Mouse (Mus musculus) right cerebral cortex, adult 18-20 months (tissue): ENCODE measurements around the gene Rd3.

Source experiments
- DNase-seq: peaks from one replicate; pipeline ENCODE4 v3.0.0; 2022; ENCODE audit warnings: mixed read lengths

Rd3 gene

DNA sequence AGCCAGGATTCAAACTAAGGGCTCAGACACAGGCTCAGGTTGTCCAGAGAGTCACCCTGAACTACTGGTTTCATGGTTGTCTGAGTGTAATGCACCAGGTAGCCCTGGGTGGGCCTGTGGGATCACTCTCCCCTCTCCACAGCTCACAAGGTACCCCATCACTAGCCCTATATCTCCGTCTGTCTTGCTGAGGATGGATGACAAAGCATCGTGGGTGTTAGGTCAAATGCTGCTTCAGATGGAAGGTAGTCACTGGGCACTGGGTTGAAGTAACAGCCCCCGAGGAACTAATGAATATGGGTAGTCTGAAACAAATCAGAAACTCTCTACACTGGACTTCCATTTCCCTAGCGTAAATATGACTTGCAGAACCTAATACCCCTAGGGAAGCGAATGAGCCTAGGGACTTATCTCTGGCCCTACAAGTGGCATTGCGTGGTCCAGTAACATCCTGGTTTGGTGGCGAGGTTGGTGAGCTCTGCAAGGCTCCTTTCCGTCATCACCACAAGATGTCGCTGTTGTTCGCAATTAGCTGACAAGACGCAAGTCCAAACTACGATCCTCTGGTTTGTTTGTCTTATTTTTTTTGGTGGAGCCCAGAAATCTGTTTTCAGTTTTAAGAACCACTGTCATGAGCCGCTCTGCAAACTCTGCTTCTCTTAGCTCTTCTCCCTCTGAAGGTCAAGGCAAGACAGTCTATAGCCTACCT is 12.2 kb upstream of the Rd3 start:
- peak; percentile 71 for DNase-seq

DNA sequence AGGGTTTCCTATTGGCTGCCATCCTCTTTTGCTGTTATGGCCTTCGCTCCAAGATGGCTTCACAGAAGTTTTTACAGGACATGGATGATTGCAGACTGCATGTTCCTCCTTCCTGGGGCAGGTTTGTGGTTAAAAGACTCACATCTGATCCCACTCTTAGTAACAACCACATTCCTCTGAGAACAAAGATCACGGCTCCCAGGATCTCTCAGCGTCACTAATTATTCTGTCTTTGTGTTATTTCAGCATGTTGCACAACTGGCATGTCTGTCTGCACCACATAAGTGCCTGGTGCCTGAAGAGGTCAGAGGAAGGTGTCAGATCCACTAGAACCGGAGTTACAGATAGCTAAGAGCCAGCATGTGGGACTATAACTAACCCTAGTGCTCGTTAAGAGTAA is 7.2 kb upstream of the Rd3 start:
- DNase-seq, result no peak

DNA sequence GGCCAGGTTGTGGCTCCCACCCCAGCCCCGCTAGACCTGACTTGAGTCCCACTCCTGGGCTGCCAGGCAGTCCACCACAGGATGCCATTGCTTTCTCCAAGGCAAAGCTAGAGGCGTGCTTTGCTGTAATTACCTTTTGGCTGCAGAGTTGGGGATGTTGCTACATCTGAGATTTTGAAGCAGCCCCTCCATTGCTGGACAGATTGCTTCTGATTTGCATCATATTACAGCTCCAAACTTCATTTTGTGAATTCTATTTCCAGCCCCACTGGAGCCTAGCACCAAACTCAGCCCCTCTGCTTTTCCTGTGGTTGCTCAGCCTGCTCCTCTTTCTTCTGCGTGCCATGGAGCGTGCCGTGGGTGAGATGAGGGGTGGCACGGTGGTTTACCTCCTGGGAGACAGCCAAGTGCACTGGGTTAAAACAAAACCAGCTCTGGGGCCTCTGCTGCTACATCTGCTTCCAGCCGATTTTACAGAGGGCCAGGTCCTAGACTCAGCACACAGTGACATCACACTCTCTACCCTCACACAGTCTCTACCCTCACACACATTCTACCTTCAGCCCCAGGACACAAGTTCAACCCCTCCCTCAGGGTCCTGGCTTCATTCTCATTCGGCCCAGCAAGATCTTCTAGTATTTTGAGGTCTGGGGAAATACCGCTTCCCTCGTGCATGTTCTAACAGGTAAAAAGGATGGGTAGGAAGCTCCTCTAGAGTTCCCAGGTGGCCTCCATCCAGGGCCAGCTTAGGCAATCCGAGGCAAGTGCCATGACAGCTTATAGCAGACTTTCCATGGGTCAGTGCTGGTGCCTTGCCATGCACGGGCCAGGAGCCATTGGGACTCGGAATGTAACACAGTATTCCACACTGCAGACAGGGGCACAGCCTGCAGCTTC is 2.4 kb upstream of the Rd3 start:
- DNase-seq, result no peak

DNA sequence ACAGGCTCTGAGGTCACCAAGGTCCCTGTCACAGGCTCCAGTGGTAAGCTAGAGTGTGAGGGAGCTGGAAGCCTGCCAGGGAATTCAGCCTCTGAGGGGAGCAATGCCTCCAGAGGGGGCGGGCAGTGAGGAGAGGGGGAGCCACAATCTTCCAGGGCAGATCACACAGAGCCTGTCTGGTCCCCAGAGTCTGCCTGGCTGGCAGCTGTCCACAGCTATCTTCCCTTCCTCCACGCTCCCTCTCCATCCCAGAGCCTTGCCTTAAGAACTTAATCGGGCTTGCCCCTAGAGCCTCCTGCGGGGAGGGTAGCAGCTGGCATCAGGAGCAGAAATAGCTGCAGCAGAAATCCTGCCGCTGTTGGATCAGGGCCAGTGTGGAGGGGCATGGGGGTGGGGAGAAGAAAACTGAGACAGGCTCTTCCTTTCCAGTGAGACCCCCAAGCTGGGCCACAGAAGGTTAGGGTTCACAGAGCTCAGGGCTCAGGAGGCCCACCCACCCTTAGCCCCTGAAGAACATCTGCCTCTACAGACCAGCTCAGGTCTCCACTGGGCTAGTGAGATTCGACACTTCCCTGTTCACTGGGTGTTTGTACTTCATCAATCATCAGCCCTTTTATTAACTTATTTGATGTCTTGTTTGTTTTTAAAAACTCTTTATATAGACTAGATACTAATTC is 4.4 kb downstream of the Rd3 start:
- no peak for DNase-seq

DNA sequence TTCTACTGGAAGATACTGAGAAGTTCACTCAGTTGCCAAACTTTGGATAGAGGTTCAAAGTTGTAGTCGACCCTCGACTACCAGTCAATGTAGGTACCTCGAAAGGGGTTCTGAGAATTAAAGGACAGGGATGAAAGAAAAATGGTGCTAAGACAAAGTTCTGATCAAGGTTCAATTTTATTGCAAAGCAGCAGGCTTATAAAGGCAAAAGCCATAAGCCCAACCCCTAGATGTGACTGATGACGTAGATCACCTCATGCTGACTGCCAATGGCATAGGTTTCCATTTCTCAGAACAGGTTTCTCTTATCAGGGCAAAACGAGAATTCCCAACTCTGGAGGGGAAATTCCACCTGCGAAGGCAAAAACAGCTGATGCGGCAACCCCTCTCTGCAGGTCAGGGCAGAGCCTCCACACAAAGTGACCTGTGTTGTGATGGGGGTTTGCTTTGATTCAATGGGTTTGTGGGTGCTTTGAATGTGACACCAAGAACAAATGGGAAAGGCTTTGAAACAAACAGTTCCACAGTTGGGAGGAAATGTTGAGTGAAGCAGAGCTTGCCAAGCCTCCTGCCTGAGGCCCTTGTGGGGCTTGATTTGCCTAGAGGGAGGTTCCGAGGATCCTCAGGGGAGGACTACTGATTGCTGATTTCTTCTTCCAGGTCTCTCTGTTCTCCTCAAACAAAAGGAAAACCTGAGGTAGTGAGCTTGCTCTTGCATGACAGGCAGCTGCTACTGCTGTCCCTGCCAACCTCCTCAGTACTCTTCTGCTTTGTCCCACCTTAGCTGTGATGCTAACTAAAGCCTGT is 9.7 kb downstream of the Rd3 start:
- DNase-seq, result no peak

DNA sequence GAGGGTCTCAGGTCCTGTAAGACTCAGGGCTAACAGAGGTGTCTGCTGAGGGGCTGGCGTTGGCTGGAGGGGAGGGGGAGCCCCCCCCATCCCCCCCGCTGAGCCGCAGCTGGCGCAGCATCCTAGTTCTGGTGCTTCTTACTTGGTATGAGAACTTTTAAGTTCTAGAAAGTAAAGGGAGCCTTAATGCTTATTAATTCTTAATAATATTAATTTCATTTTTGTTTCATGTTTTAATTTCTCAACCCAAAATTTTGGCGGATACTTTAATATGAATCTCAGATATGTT is 10.3 kb downstream of the Rd3 start:
- no peak for DNase-seq

DNA sequence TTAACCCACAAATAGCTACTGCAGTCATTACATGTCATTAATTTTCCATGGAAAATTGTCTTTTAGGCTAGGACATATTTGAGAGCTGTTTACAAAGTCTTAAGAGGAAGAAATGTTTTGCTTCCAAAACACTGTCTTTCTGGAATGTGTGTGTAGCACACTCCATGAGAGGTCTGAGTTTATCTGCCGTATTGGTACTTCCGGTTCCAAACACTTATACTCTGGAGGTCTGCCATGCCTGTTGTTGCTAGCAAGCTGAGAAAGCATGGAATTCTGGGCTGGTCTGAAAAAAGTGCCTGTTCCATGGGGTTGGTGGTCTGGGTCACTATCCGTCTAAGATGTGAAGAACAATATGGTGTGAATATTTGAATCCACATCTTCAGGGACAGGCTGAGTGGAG is 11.5 kb downstream of the Rd3 start:
- no peak for DNase-seq

DNA sequence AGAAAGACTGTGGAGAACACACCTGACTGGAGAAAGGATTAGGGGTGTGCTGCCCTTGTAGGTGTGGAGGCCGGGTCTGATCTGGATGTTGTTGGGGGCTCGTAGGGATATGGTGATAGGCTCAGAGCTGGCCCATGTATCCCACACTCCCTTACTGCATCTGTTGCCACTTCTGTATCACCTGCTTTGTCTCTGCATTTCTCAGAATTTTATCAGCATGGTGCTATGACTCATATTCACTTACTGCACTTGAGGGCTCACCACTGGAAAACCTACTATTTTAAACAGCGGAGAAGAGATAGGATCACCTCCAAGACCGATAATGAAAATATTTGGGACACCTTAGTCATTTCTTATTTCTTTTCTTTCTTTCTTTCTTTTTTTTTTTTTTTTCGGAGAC is 11.9 kb downstream of the Rd3 start:
- no peak for DNase-seq

DNA sequence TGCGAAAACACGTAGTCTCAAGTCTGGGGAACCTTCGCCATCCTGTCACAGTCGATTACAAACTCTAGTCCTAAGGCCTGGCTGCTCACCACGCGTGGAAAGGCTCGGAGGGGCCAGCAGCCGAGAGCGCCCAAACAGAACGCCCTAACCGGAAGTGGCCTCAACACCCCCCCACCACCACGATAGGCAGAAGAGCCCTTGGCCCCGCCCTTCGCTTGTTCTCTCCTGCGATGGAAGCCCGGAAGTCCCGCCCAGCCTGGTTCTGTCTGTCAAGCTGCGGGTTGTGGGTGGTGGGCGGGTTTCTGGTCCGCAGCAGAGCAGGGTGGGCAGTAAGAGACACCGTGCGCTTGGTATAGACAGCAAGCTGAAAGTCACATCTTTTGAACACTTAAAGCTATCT is 12.8 kb downstream of the Rd3 start:
- peak; percentile 98 for DNase-seq

DNA sequence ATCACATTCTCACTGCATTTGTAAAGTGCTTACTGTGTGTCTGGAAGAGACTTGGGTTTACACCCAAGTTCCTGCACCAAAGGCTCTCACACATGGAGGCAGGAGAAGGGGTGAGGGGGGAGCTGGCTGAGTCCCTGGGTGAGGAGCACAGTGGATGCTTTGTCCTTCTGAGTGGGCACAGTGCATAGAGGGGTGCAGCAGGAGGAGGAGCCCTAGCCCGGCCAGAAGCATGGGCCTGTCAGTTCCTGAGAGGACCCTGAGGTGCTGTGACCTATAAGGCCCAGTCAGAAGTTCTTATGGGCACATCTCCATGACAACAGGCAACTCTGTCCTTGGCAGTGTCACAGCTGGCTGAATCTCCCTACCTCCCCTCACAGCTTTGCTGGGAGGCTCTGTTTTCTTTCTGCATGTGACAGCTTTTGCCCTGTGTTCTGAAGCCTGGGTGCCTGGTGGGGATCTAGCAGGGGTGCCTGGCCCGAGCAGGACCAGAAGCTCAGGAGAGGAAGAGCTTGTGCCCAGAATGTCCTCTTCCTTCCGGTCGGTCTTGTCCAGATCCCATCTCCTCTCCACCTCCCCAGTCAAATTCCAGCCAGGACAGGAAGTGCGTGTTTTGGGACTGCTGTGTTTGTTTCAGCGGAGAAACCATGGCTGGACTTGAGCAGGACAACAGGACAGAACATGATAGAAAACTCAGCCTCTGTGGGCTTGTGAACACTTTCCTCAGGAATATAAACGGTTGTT is 15.0 kb downstream of the Rd3 start:
- DNase-seq, result peak; percentile 25

DNA sequence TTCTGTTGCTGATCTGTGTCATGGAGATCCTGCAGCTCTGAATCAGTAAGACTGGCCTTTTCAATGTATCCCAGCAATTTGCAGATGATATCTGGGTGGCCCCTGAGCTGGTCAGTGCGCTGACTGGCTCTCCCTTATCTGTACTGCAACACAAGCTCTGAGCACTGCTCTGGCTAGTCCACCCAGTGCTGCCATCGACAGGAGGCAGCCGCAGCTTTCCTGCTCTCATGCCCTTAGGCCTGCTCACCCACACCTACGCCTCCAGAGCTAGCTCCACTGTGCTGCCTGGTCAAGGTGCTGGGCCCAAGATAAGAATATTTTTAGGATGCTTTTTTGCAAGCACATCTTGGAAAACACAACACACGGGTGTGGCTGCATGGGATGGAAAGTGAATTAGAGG is 17.3 kb downstream of the Rd3 start:
- no peak for DNase-seq

DNA sequence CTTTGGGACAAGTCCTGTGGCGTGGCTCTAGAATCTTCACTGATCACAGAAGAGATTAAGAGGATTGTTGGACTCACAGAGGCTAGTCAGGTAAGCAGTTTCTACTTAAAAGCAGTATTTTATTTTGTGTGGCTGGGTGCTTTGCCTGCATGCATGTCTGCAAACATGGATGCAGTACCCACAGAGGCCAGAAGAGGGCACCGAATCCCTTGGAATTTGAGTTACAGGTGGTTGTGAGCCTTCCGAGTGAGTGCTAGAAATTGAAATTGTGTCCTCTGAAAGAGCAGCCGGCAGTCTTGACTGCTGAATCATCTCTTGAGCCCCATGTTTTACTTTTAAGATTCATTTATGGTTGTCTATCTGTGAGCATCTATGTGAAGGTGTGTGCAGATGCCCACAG is 18.3 kb downstream of the Rd3 start:
- DNase-seq, result no peak

DNA sequence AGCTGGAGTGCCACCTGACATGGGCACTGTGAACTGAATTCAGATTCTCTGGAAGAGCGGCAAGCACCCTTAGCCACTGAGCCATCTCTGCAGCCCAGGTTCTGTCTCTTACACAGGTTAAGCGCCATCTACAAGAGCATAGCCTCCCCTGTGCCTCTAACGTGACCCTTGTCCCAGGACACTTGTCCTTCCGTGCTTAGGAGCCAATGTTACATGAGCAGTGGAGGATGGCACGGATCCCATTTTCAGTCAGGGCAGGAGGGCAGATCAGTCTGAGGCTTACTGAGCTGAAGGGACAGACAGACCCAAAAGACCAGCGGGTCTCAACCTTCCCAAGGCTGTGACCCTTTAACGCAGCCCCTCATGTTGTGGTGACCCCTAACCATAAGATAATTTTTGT is 18.7 kb downstream of the Rd3 start:
- no peak for DNase-seq

DNA sequence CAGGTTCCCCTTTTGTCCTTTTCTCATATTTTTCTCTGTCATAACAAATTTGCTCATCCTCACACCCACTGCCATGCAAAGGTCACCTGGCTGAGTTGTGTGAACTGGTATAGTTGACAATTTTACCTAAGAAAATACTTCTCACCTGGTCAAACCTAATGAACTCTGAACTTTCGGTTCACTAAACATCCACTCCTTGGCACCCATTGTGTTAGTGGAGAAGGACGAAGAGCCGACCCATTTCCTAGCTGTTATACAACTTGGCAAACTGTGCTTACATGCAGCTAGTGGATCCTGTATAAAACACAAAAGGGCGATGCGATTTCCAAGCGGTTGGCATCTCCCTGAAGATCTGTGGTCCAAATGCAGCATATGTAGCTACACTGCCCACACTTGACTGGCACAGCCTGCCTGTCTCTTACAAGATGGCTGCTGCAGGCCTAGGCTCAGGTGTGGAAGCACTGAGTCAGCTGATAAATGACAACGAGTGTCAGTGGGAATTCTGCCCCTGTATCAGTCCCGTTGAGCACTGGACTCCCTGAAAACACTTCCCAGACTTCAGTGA is 19.5 kb downstream of the Rd3 start:
- no peak for DNase-seq

DNA sequence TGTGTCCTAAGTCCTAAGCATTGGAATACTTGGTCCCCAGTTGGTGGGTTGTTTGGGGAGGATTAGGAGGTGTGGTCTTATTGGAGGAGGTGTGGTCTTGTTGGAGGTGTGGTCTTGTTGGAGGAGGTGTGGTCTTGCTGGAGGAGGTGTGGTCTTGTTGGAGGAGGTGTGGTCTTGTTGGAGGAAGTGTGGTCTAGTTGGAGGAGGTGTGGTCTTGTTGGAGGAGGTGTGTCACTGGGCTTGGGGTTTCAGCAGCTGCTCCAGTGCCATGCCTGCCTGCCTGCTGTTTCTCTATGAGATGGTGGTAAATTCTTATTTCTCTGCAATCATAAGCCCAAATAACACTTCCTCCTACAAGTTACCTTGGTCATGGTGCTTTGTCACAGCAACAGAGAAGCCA is 21.9 kb downstream of the Rd3 start:
- no peak for DNase-seq
